Mouse (Mus musculus): ENCODE measurements around the gene Akap4. TPM values are rescaled to one million over a fixed set of nuclear protein-coding genes. Genes with fewer than 3 reads are reported as not detected.

The Akap4 gene
- polyA plus RNA-seq, 1 experiment from 2014 or later = not detected

Other genes with a start within 250 kb of the Akap4 start
- gene Ccnb3, start 25.9 kb upstream of the Akap4 start, polyA plus RNA-seq (2015; fragmentation: Nextera tagmentation; extraction: Ambion mirVana) = not detected in 2 replicates